Mouse (Mus musculus): ENCODE data around the gene Hoxd3.

Gene Hoxd3

GRCm38 (mm10) chr2:74747006-74747405 is 35.3 kb downstream of the Hoxd3 start:
- no peak for TF ChIP-seq GATA4 (IDR thresholded peaks at IDR 0.05; ENCODE audit: insufficient replicate concordance, low read length)

DNA sequence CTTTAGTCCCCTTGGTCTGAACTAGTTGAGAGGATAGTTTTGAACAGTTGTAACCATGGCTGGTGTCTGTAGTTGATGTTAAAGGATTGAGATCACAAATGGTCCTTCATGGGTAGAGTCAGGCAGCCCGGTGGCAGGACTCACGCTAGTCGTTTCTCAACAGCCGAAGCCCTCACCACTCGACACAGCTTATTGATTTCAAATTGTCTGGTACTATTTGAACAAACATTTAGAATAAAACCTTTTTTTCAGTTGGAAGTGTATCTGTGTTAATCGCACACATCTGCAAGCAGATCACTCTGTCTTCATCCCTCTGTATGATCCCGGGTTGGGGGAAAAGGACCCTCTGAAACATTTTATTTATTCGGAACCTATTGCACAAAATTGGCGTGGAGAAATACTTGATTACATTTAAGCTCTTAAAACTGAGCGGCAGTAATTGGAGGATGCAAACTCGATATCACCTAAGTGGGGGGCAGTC is 36.0 kb downstream of the Hoxd3 start:
- no peak for TF ChIP-seq GATA4 (IDR thresholded peaks at IDR 0.05; ENCODE audit: insufficient replicate concordance, low read length)

DNA sequence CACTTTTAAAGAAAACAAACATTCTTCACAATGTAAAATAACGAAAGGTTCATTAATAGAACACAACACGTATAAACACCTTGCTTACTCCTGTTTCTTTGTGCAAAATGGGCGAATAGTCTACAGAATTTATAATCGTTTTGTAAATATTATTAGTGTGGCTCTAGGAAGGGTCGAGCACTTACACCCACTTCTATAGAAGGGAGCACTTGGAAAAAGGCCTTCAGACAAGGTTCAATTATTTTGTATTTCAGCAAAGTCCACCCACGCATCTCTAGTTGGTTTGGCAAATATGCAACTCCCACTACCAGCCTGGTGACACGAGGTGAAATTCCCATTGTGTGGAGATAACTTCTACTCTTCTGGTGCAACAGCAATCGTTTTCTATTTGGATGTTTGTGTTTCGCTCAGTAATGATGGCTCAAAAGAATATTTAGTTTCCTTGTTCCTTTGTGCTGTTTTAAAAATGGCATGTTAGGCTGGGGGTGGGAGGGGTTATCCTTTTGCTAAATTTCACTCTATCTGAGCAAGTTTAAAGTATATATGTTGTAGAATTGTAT is 36.8 kb downstream of the Hoxd3 start:
- TF ChIP-seq GATA4 (IDR thresholded peaks at IDR 0.05; ENCODE audit: insufficient replicate concordance, low read length) = no peak

DNA sequence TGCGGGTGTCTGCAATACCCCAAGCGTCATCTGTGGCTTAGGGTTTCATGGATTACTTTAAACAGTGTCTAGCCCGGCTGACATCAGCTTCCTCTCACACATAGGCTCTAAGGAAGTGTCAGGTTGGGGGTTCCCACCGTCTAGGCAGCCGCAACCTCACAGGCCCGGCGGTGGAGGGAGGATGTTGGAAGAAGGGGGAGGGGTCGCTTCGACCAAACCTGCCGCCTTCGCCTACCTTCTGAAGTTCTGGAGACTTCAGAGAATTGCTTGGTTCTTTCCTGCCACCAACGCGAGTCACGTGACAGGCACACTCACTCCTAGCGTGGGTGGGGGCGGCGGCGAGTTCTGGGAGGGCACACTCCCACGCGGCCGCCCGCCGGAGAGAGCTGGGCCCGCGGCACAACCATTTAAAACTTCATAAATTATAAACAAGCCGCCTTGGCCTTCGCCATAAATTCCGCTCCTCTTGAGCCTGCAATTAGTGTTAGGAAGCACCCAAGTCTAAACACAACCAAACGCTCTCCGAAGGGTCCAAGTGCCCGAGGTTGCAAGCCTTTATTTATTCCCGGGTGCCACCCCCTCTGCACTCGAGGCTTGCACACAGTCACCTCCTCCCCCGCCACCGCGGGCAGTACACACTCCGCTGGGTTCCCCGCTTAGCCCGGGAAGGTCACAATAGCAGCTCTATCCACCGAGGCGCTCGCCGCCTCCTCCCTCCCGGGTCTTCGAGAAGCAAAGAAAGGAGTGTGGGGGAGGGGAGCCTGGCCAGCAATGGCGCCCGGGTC is 37.8 kb downstream of the Hoxd3 start:
- no peak for TF ChIP-seq GATA4 (IDR thresholded peaks at IDR 0.05; ENCODE audit: insufficient replicate concordance, low read length)

GRCm38 (mm10) chr2:74750731-74751250 is 39.1 kb downstream of the Hoxd3 start:
- no peak for TF ChIP-seq GATA4 (IDR thresholded peaks at IDR 0.05; ENCODE audit: insufficient replicate concordance, low read length)

DNA sequence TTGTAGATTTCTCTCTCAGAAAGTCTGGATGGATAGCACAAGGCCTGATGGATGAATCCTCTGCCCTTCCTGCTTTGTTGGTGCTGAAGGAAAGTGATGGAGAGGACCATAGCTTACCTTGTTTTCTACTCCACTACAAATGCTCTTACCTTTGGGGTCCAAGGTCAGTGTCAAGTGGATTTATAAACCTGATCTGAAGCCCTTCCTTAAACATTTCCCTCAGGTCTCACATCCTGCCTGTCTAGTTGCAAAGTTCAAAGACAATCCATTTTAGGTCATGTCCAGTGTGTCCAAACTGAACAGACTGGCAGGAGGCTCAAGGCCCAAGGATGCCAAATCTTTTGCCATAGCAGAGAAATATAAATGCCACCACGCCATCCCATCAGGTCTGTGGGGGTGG is 40.1 kb downstream of the Hoxd3 start:
- TF ChIP-seq GATA4 (IDR thresholded peaks at IDR 0.05; ENCODE audit: insufficient replicate concordance, low read length) = no peak

DNA sequence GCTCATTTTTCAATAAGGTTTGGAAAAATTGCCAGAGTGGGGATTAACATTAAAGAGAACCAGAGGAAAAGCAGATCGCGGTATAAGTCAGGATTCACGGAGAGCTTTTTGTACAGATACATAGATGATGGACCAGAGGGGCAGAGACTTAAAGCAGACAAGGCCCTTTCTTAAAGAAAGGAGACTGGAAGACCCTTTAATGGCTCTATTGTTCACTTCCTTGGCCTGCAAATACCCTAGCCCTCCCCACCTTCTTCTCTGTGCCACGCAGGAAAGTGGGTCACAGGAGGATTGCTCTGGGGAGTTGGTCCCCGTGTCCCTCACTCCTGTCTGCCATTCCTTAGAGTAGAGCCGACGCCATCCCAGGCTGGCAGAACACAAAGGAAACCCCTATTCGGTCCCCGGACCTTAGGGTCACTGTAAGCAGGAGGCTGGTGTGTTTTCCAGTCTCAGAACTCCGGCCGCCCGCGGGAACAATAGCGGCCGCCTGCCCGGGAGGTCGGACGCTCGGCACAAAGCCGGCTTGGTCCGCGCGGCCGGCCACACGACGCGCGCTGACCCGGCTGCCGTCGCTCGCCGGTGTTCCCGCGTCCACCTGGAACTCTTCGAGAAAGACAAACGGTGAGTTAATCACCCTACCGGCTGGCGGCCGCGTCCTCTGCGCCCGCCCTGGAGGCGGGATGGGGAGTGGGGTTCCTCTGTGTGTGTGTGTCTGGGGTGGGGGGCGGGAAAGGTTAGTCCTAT is 40.9 kb downstream of the Hoxd3 start:
- no peak for TF ChIP-seq GATA4 (IDR thresholded peaks at IDR 0.05; ENCODE audit: insufficient replicate concordance, low read length)

GRCm38 (mm10) chr2:74753175-74753523 is 41.4 kb downstream of the Hoxd3 start:
- TF ChIP-seq GATA4 (IDR thresholded peaks at IDR 0.05; ENCODE audit: insufficient replicate concordance, low read length) = no peak

DNA sequence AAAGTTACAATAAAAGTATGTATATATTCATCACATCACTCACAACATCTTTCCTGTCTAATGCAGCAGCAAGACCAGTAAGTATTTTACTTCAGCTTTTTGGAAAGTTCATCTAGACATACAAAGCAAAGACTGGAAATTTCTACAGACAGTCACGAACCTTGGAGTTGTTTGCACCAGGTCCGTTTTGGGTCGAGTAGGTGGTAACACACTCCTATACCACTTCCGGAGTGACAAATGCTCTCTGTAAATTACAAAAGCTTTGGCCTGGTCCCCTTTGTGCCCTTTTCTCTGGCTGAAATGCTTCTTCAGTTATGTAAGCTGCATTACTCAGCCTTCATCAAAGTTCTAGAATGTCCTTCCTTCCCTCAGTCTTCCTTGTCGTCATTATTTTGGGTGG is 42.0 kb downstream of the Hoxd3 start:
- TF ChIP-seq GATA4 (IDR thresholded peaks at IDR 0.05; ENCODE audit: insufficient replicate concordance, low read length) = no peak

DNA sequence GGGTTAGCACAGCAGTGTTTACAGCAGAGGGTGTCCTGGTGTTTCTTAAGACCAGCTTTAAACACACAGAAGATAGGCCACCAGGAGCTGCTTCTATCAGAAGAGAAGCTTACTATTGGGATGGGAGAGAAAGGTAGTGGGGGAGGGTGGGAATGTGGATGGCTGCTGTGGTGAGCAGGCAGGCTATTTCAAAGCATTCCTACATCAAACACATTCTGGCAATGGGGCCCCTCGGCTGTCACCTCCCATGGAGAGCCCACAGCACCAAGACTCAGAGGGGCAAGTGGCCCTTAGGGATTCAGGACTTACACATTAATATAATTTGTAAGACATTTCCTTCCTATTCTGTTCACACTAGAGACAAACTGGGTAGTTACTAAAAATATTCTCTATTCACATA is 48.4 kb downstream of the Hoxd3 start:
- no peak for TF ChIP-seq GATA4 (IDR thresholded peaks at IDR 0.05; ENCODE audit: insufficient replicate concordance, low read length)

DNA sequence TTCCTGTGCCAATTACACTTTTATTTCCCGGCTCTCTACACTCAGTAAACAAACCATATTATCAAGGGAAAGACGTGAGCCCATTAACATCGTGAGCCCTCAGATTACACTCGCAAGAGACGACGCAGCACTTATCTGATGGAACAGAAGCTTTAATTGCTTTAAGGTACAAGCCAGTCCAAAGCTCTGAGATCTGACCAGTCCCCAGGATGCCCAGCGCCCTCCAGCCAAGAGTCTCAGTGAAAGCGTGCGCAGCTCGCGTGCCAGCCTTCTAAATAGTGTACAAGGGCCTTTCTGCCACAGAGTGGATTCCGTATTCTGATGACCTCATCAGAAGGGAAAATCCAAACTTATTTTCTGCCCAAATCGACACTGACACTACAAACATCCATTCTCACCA is 50.2 kb downstream of the Hoxd3 start:
- TF ChIP-seq GATA4 (IDR thresholded peaks at IDR 0.05; ENCODE audit: insufficient replicate concordance, low read length) = no peak

GRCm38 (mm10) chr2:74762522-74763244 is 51.0 kb downstream of the Hoxd3 start, which contains the start of gene Hoxd1:
Gene Hoxd1, plus strand, starts transcription at chr2:74762980.
- no peak for TF ChIP-seq GATA4 (IDR thresholded peaks at IDR 0.05; ENCODE audit: insufficient replicate concordance, low read length)

GRCm38 (mm10) chr2:74763245-74763735 is 51.6 kb downstream of the Hoxd3 start:
- TF ChIP-seq GATA4 (IDR thresholded peaks at IDR 0.05; ENCODE audit: insufficient replicate concordance, low read length) = no peak

GRCm38 (mm10) chr2:74763976-74764375 is 52.2 kb downstream of the Hoxd3 start:
- no peak for TF ChIP-seq GATA4 (IDR thresholded peaks at IDR 0.05; ENCODE audit: insufficient replicate concordance, low read length)

DNA sequence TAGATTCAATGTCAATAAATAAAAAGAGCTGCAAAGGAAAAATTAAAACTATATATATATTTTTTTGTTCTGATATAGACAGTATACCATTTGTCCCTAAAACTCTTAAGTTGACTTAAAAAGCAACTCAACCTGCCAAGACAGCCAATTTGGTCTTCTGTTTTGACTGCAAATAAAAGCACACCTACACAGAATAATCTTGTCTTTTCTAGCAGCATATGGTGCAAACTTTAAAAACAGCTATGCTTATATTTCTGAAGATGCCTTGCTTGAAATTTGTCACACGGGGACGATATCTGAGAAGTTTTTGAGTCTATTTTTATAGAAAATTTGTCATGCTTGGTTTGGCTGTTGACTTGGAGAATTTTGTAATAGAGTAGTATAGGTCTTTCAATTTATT is 62.6 kb downstream of the Hoxd3 start:
- no peak for TF ChIP-seq GATA4 (IDR thresholded peaks at IDR 0.05; ENCODE audit: insufficient replicate concordance, low read length)
